Mouse (Mus musculus): ENCODE data around the gene Cyth2.

GRCm38 (mm10) chr7:45786661-45787413 is 27.5 kb downstream of the Cyth2 start:
- no peak for TF ChIP-seq CTCF (IDR thresholded peaks at IDR 0.05; ENCODE audit: low read depth)
- TF ChIP-seq EP300 (IDR thresholded peaks at IDR 0.05; ENCODE audit: low read depth): no peak
